Mouse (Mus musculus) midbrain, embryonic 15.5 days (tissue): ENCODE measurements at regions not wholly inside any gene's neighbourhood (a gene's known extent, or its start where the extent isn't known, plus 50 kb on each side); places are given as distances from the start of the nearest gene placed in this dataset.
"Not testable (repeated sequence)": the region's sequence is repeated elsewhere in the genome, so short reads cannot be mapped to it uniquely, and the experiment has no call there.

Source experiments
- ATAC-seq: fragments of 200-750 bp; cut with Nextera tagmentation; replicated peaks from 2 replicates; pipeline ENCODE4 v1.8.0; 2017; ENCODE audit warnings: moderate TSS enrichment
- H3K27ac ChIP-seq: fragments of 300-500 bp; sonication (generic); 2 replicates; pipeline ENCODE4 v1.5.1; 2015; ENCODE audit warnings: mild to moderate bottlenecking, inconsistent platforms
- H3K27me3 ChIP-seq: fragments of 300-500 bp; sonication (generic); replicated peaks from 2 replicates; pipeline ENCODE4 v1.6.1; 2015; ENCODE audit warnings: inconsistent platforms
- H3K36me3 ChIP-seq: fragments of 300-500 bp; sonication (generic); replicated peaks from 2 replicates; pipeline ENCODE4 v1.6.1; 2015; ENCODE audit warnings: inconsistent platforms
- H3K4me1 ChIP-seq: fragments of 300-500 bp; sonication (generic); 2 replicates; pipeline ENCODE4 v1.6.1; 2015; ENCODE audit warnings: inconsistent platforms
- H3K4me2 ChIP-seq: fragments of 300-500 bp; sonication (generic); 2 replicates; pipeline ENCODE4 v1.6.1; 2015; ENCODE audit warnings: inconsistent platforms, mild to moderate bottlenecking, moderate library complexity
- H3K4me3 ChIP-seq: fragments of 300-500 bp; sonication (generic); 2 replicates; pipeline ENCODE4 v1.5.1; 2015; ENCODE audit warnings: mild to moderate bottlenecking, inconsistent platforms
- H3K9ac ChIP-seq: fragments of 300-500 bp; sonication (generic); 2 replicates; pipeline ENCODE4 v1.6.1; 2015; ENCODE audit warnings: mild to moderate bottlenecking, inconsistent platforms
- H3K9me3 ChIP-seq: fragments of 300-500 bp; sonication (generic); 2 replicates; pipeline ENCODE4 v1.6.1; 2016; ENCODE audit warnings: inconsistent platforms
- WGBS: fragments of 180-500 bp; shearing (Covaris S2); methylation state at CpG from one replicate; pipeline ENCODE4 v1.1.7; 2015; ENCODE audit warnings: mixed read lengths; 5-methylcytosine and 5-hydroxymethylcytosine counted together

DNA sequence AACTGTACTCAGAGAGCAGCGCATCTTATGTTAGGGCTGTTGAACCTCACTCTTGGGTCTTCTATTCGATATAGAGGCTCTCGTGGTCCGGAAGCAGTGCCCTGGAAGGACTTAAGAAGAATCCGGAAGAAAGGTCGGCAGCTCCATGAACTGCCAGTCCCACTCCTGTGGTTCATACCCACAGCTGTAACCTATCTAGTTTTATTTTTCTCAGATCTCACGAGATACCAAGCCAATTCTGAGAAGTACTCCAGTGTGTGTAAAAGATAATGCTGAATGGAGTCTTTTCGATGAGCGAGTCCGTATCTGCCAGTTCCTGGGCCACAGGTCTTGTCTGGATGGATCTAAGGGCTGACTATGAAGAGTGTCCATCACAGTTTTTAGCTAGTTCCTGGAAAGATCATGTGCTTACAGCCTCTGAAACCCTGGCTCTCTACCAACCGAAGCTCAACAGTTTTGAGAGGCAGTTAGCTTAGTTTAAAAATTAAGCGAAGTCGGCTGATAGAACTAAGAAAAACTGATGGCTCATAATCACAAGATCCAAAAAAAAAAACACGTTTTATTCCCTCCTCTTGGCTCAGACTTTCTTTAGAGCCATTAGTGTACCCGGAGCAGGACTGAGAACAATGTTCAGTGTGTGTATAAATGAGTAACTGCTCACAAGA lies 86.5 kb upstream of the Abca1 start:
- 87% methylated on average over 15 of the region's 15 CpGs for WGBS
- no peaks in the 10 kb centered on the region for H3K27me3 ChIP-seq
- no peak overlapping the region for H3K4me2 ChIP-seq
- no peaks in the 10 kb centered on the region for H3K36me3 ChIP-seq
- H3K27ac ChIP-seq: no peak overlapping the region
- no peaks in the 10 kb centered on the region for H3K4me1 ChIP-seq
- H3K4me3 ChIP-seq: no peak overlapping the region
- H3K9me3 ChIP-seq: no peaks in the 10 kb centered on the region
- no peak overlapping the region for H3K9ac ChIP-seq
- ATAC-seq: no peak

DNA sequence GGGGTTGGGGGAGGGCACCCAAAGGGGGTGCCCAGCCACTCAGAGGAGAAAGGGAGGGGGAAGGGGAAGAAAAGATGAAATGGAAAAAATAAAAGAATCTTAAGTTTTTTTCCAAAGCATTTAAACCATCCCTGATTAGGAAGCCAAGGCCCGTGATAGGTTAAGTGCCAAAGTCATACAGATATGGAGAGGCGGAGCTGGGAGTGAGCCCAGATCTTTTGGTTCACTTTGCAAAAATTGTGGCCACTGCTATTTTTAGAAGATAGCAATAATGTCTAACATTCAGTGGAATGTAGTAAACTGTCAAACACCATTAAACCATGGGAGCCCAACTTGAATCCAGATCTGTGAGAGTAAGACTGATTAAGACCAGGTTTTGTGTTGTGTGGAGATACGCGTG lies 85.9 kb upstream of the Abca1 start:
- Histone ChIP-seq H3K9me3 (no peaks in the 10 kb centered on the region), H3K36me3 (no peaks in the 10 kb centered on the region)
- no peak for ATAC-seq

DNA sequence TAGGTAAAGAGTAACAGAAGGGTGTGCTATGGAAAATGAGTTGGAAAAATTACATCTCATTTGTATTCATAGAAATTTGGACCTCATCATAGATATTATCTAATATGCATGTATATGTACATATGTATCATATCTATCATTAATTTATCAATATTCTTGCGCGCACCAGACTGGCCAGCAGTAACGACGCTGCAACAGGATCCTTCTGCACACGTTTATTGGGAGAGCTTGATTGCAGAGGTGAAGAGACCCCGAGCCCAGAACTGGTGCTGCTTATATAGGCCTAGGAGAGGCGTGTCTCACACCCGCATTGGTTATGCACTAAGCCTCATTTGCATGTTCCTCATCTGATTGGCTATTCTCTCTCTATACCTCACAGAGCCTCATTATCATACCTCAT lies 83.8 kb upstream of the Abca1 start:
- not testable (repeated sequence) for H3K27ac ChIP-seq, H3K4me3 ChIP-seq, H3K9ac ChIP-seq, H3K27me3 ChIP-seq, H3K4me2 ChIP-seq, H3K36me3 ChIP-seq, ATAC-seq, H3K9me3 ChIP-seq, H3K4me1 ChIP-seq
- 91% methylated on average over 8 of the region's 8 CpGs for WGBS

More for the DNA sequence above, 85.9 kb upstream of the Abca1 start:
- Histone ChIP-seq H3K4me3 (no peak overlapping the region), H3K9ac (no peak overlapping the region), H3K27me3 (no peaks in the 10 kb centered on the region), H3K4me1 (no peaks in the 10 kb centered on the region), H3K4me2 (no peak overlapping the region), H3K27ac (no peak overlapping the region)
- WGBS: 93% methylated on average over 4 of the region's 4 CpGs

DNA sequence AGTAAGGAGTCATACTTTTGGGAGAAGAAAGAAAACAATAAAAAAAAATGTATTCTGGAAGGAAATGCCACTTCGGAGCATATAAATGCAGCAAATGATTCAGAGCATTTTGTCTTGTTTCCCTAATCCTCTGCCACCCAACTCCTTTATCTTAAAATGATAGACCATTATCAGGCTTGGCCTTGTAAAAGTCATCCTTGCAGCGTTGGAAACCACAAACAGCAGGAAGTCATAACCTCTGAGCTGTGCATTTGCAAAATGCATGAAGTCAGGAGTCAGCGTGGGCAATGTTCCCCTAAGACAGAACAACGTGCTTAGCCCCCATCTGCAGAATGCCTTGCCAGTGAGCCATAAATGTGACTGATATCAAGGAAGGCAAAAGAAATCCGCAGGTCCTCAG lies 80.2 kb upstream of the Abca1 start:
- no peaks in the 10 kb centered on the region for H3K9me3 ChIP-seq
- H3K9ac ChIP-seq: no peak overlapping the region
- H3K4me1 ChIP-seq: no peaks in the 10 kb centered on the region
- H3K36me3 ChIP-seq: no peaks in the 10 kb centered on the region
- no peak for ATAC-seq
- no peak overlapping the region for H3K4me3 ChIP-seq
- WGBS: 72% methylated on average over 5 of the region's 5 CpGs
- H3K27me3 ChIP-seq: no peaks in the 10 kb centered on the region
- H3K4me2 ChIP-seq: no peak overlapping the region
- H3K27ac ChIP-seq: no peak overlapping the region

DNA sequence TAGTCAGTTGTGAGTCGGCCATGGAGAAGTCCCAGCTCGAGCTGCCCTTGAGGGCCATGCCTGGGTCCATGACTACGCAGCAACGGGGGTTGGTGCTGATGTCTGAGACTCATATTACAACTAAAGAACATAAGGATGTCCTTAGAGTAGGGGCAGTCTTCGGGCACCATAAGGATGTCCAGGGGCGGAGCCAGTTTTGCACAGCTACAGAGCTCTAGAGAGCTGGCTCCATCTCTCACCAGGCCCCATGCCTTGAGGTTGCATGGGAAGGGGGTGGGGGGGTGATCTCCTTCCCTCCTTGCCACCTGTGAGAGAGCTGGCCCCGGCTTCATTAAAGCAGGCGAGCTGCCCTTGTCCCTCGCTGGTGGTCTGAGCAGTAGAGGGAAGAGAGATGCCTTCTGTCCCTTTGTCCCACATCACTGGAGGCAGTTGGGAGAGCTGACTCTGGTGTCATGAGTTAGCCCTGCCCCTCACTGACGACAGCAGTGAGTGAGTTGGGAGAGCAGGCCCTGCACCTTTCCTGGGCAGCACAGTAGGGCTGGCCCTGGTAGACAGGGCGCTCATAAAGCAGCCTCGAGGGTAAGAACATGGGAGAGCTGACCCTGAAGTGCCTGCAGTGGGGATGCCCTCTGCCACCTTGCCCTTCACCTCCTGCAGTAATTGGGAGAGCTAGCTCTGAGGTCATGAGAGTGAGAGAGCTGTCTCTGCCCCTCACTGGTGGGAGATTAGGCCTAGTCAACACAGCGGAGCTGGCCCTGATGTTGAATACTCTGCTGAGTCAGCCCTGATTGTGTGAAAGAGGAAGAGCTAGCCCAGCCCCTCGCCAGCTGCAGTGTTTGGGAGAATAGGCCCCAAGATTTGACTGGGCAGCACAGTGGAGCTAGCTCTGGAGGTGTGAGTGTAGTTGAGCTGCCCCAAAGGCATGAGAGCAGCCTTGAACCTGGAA lies 78.9 kb upstream of the Abca1 start:
- no peak overlapping the region for H3K27ac ChIP-seq
- ATAC-seq: no peak; the same call in 1 of the 2 replicates

DNA sequence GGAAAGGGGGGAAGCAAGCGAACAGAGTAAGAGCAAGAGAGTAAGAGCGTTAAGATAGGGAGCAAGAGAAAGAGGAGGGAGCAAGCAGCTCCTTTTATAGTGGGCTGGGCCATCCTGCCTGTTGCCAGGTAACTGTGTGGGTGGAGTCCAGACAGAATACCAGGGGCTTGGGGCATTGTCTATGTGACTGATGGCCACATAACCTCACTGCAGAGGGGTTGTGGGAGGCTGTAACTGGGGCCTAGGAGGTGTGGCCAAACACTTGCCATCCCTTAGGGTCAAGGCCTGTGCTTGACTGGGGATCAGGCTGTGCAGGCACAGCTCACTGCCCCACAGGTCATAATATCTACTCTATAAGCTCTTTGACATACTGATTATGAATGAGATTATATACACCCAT lies 76.2 kb upstream of the Abca1 start:
- H3K4me2 ChIP-seq: no peak overlapping the region
- H3K36me3 ChIP-seq: no peaks in the 10 kb centered on the region
- H3K9me3 ChIP-seq: no peaks in the 10 kb centered on the region
- H3K4me3 ChIP-seq: no peak overlapping the region
- ATAC-seq: no peak
- no peaks in the 10 kb centered on the region for H3K27me3 ChIP-seq
- no peak overlapping the region for H3K27ac ChIP-seq
- WGBS: 27% methylated on average over 2 of the region's 2 CpGs
- no peak overlapping the region for H3K9ac ChIP-seq
- no peaks in the 10 kb centered on the region for H3K4me1 ChIP-seq

More for the DNA sequence above, 78.9 kb upstream of the Abca1 start:
- WGBS: 77% methylated on average over 14 of the region's 14 CpGs
- Histone ChIP-seq H3K4me2 (no peak overlapping the region), H3K9ac (no peak overlapping the region), H3K27me3 (no peaks in the 10 kb centered on the region), H3K4me1 (no peaks in the 10 kb centered on the region), H3K36me3 (no peaks in the 10 kb centered on the region), H3K9me3 (no peaks in the 10 kb centered on the region), H3K4me3 (no peak overlapping the region)

DNA sequence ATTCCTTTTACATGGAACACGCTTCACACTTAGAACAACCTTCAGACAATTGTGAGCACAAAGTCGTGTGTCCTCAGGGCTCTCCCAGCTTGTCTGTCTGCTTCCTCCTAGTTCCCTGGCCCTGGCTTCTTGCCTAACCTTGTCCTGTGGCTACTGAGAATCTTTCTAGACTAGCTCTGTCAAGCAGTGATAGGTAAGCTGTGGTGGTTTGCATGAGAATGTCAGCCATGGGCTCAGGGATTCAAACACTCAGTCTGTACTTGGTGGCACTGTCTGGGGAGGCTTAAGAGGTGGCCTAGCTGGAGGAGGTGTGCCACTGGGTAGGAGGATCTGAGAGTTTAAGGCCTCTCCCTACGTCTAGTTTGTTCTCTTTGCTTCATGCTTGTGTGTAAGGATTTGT lies 72.7 kb upstream of the Abca1 start:
- no peaks in the 10 kb centered on the region for H3K36me3 ChIP-seq
- no peaks in the 10 kb centered on the region for H3K4me1 ChIP-seq
- no peak overlapping the region for H3K27ac ChIP-seq
- WGBS: 72% methylated on average over 3 of the region's 3 CpGs
- H3K9me3 ChIP-seq: no peaks in the 10 kb centered on the region
- H3K4me2 ChIP-seq: no peak overlapping the region
- ATAC-seq: no peak
- H3K9ac ChIP-seq: no peak overlapping the region
- no peak overlapping the region for H3K4me3 ChIP-seq
- H3K27me3 ChIP-seq: no peaks in the 10 kb centered on the region

DNA sequence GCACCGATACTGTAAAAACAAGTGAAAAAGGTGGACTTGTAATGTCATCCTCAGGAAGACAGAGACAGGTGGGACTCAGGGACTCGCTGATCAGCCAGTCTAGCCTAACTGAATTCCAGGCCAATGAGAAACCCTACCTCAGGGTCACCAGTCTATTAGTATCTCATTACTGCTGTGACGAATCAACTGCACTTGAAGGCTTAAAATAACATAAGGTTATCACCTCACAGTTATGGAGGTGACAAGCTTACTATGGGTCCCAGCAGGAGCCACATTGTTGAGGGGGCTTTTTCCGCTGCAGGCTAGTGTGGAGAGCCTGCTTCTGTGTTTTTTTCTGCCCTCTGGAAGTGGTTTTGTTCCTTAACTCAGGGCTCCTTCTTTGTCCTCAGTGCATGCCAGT lies 72.2 kb upstream of the Abca1 start:
- Histone ChIP-seq H3K9me3 (no peaks in the 10 kb centered on the region), H3K4me2 (no peak overlapping the region), H3K36me3 (no peaks in the 10 kb centered on the region), H3K27ac (no peak overlapping the region), H3K9ac (no peak overlapping the region), H3K4me1 (no peaks in the 10 kb centered on the region), H3K4me3 (no peak overlapping the region), H3K27me3 (no peaks in the 10 kb centered on the region)
- ATAC-seq: no peak
- WGBS: 61% methylated on average over 4 of the region's 4 CpGs

DNA sequence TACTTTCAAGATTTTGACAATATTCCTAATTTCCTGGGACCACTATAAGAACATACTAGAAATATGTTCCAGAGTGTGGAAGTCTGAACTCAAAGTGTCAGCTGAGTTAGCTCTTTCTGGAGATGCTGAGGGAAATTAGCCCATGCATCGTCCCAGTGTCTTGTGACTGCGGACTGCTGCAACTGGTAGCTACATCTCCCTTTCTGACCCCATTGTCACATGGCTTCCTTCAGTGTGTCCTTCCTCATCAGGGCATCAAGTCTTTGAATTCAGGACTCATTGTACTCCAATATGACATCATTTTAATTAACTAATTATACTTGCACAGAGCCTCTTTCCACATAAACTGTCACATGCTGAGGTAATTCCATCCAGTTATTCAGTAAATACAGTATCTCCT lies 71.4 kb upstream of the Abca1 start:
- H3K27ac ChIP-seq: no peak overlapping the region
- H3K36me3 ChIP-seq: no peaks in the 10 kb centered on the region
- 87% methylated on average over 2 of the region's 2 CpGs for WGBS
- no peaks in the 10 kb centered on the region for H3K27me3 ChIP-seq
- H3K9ac ChIP-seq: no peak overlapping the region
- no peak overlapping the region for H3K4me2 ChIP-seq
- H3K4me3 ChIP-seq: no peak overlapping the region
- H3K9me3 ChIP-seq: no peaks in the 10 kb centered on the region
- ATAC-seq: no peak
- H3K4me1 ChIP-seq: no peaks in the 10 kb centered on the region

DNA sequence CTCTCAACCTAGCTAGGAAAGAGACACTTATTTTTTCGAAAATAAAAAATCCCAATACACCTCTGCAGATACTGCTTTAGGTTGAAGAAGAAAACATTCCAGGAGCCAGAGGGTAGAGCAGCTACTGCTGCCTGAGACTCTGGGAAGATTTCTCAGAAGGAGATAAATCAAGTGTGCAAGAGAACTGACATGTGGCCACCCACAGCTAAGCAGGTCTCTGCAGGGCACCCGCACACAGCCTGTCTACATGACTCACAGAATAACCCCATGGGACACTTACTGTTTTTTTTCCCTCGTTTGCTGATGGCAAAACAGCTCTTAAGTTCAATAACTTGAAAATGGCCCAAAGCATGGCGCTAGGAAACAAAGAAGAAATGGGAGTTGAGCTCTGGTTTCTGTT lies 68.7 kb upstream of the Abca1 start:
- no peak for ATAC-seq
- Histone ChIP-seq H3K9ac (no peak overlapping the region), H3K9me3 (no peaks in the 10 kb centered on the region), H3K4me3 (no peak overlapping the region), H3K36me3 (no peaks in the 10 kb centered on the region), H3K4me2 (no peak overlapping the region), H3K27me3 (no peaks in the 10 kb centered on the region), H3K27ac (no peak overlapping the region), H3K4me1 (no peaks in the 10 kb centered on the region)
- WGBS: 74% methylated on average over 4 of the region's 4 CpGs

DNA sequence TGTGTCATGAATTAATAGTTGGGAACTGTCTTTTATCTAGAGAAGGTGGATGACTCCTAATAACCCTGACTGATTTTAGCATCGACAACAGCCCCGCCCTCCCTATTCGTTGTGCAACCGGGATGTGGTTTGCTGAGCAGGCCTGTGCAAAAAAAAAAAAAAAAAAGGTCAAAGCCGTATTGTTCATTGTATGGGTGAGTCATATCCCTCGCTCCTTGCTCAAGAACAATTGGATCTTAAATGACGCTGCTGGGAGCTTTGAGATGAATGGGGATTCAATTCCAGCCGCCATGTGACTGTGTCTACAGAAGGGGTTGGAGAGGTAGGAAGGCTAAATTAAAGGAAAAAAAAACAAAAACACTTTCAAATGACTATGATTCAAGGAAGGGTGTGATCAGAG lies 68.1 kb upstream of the Abca1 start:
- no peak overlapping the region for H3K9ac ChIP-seq
- no peak overlapping the region for H3K27ac ChIP-seq
- no peaks in the 10 kb centered on the region for H3K36me3 ChIP-seq
- H3K9me3 ChIP-seq: no peaks in the 10 kb centered on the region
- 21% methylated on average over 8 of the region's 8 CpGs for WGBS
- no peak overlapping the region for H3K4me3 ChIP-seq
- no peak for ATAC-seq
- no peaks in the 10 kb centered on the region for H3K27me3 ChIP-seq
- H3K4me1 ChIP-seq: no peaks in the 10 kb centered on the region
- H3K4me2 ChIP-seq: no peak overlapping the region

DNA sequence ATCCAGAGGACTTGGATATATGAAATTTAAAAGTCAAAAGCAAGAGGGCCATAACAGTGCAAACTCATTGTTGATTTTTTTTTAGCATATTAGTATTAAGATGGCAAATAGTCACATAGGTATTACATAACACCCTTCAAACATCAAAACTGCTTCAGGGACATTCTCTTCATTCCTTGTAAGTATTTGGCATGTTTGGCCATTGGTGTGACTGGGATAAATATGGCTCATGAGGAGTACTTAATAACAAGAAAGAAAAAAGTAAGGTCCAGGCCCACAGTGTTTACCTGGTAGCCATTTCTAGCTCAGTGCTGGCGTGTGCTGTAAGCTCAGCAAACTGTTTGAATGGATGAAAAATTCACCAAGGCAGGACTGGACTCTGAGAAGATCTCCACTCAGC lies 67.4 kb upstream of the Abca1 start:
- ATAC-seq: no peak
- H3K4me2 ChIP-seq: no peak overlapping the region
- no peak overlapping the region for H3K4me3 ChIP-seq
- no peaks in the 10 kb centered on the region for H3K27me3 ChIP-seq
- H3K36me3 ChIP-seq: no peaks in the 10 kb centered on the region
- no peaks in the 10 kb centered on the region for H3K9me3 ChIP-seq
- no peaks in the 10 kb centered on the region for H3K4me1 ChIP-seq
- H3K9ac ChIP-seq: no peak overlapping the region
- H3K27ac ChIP-seq: no peak overlapping the region
- WGBS: 74% methylated on average over 1 of the region's 1 CpGs

DNA sequence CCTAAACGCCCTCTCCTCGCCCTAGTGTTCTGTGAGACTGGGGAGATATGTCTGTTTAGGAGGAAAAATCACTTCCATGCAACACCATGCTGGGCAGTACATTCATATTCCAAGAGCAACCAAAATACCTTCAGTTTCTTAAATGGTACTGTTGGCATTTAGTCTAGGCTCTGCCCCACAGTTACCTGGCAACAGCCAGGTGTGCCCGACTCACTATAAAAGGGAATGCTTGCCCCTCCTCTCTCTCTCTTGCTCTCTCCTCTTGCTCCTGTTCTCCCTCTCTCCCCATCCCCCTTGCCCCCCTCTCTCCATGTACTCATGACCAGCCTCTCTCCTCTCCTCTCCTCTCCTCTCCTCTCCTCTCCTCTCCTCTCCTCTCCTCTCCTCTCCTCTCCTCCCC lies 66.7 kb upstream of the Abca1 start:
- no peak overlapping the region for H3K4me3 ChIP-seq
- no peak for ATAC-seq
- H3K27ac ChIP-seq: no peak overlapping the region
- H3K4me1 ChIP-seq: no peaks in the 10 kb centered on the region
- H3K9me3 ChIP-seq: no peaks in the 10 kb centered on the region
- WGBS: 86% methylated on average over 3 of the region's 3 CpGs
- H3K27me3 ChIP-seq: no peaks in the 10 kb centered on the region
- H3K9ac ChIP-seq: no peak overlapping the region
- no peak overlapping the region for H3K4me2 ChIP-seq
- H3K36me3 ChIP-seq: no peaks in the 10 kb centered on the region
